Mouse (Mus musculus): ENCODE results near the gene Art3.

Art3 gene

GRCm38 (mm10) chr5:92413271-92413981 lies 81.8 kb downstream of the Art3 start:
- DNase-seq (ENCODE audit: low read depth, low spot score), result no peak

- DNase-seq (ENCODE audit: low read depth, low spot score), result no peak
Observed at GRCm38 (mm10) chr5:92413982-92414375, 82.4 kb downstream of the Art3 start.

GRCm38 (mm10) chr5:92424126-92424525 lies 92.5 kb downstream of the Art3 start:
- DNase-seq (ENCODE audit: low read depth, low spot score), result no peak

GRCm38 (mm10) chr5:92430723-92431122 lies 99.1 kb downstream of the Art3 start:
- no peak for DNase-seq (ENCODE audit: low read depth, low spot score)

GRCm38 (mm10) chr5:92431611-92432010 lies 100.0 kb downstream of the Art3 start:
- DNase-seq (ENCODE audit: low read depth, low spot score), result no peak

GRCm38 (mm10) chr5:92434070-92434469 lies 102.4 kb downstream of the Art3 start:
- DNase-seq (ENCODE audit: low read depth, low spot score), result no peak

- DNase-seq (ENCODE audit: low read depth, low spot score), result no peak
Observed at GRCm38 (mm10) chr5:92434571-92434985, 103.0 kb downstream of the Art3 start.

GRCm38 (mm10) chr5:92435025-92435584 lies 103.5 kb downstream of the Art3 start, which contains the start of gene Nup54:
Nup54 (minus strand) TSS chr5:92435219.
- peak; percentile 96 for DNase-seq (ENCODE audit: low read depth, low spot score)

- no peak for DNase-seq (ENCODE audit: low read depth, low spot score)
Observed at GRCm38 (mm10) chr5:92438540-92438939, 106.9 kb downstream of the Art3 start.

GRCm38 (mm10) chr5:92441494-92441893 lies 109.9 kb downstream of the Art3 start:
- peak; percentile 68 for DNase-seq (ENCODE audit: low read depth, low spot score)

- no peak for DNase-seq (ENCODE audit: low read depth, low spot score)
Observed at GRCm38 (mm10) chr5:92442914-92443313, 111.3 kb downstream of the Art3 start.

GRCm38 (mm10) chr5:92445016-92445415 lies 113.4 kb downstream of the Art3 start:
- no peak for DNase-seq (ENCODE audit: low read depth, low spot score)

GRCm38 (mm10) chr5:92446736-92447135 lies 115.1 kb downstream of the Art3 start:
- DNase-seq (ENCODE audit: low read depth, low spot score), result no peak

GRCm38 (mm10) chr5:92452876-92453275 lies 121.2 kb downstream of the Art3 start:
- no peak for DNase-seq (ENCODE audit: low read depth, low spot score)

GRCm38 (mm10) chr5:92457410-92457809 lies 125.8 kb downstream of the Art3 start:
- DNase-seq (ENCODE audit: low read depth, low spot score), result no peak

- no peak for DNase-seq (ENCODE audit: low read depth, low spot score)
Observed at GRCm38 (mm10) chr5:92458726-92459125, 127.1 kb downstream of the Art3 start.

- peak; percentile 43 for DNase-seq (ENCODE audit: low read depth, low spot score)
Observed at GRCm38 (mm10) chr5:92461321-92461720, 129.7 kb downstream of the Art3 start.

Data from skeletal muscle tissue, adult 2 months (tissue).